Mouse (Mus musculus): ENCODE data around the gene Umod.

DNA sequence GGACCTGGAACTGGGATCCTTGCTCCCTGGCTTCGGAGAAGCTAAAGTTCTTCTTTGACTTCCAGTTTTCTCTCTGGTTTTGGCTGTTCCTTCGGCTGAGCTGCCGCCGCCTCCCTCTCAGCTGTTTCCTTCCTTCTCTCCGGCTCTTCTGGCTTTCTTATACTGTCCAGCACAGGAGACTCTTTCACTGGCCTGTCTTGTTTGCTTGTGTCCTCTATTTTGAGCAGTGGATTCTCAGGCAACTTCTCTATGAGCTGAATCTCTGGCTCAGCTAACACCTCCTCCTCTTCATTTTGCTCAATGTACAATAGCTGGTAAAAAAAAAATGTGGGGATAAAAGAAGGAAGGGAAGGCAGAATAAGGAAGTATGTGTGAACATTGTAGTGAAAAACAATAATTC lies 7.6 kb upstream of the Umod start:
- TF ChIP-seq UBTF (IDR thresholded peaks at IDR 0.05; ENCODE audit: borderline replicate concordance, insufficient read depth, low read depth, low read length) = no peak
- TF ChIP-seq TBP (IDR thresholded peaks at IDR 0.05; ENCODE audit: low read depth, low read length) = no peak
